Mouse (Mus musculus): ENCODE data around the gene Gm45521.

GRCm38 (mm10) chr14:7954071-7954471 is 3.0 kb upstream of the Gm45521 start:
- TF ChIP-seq CTCF (IDR thresholded peaks at IDR 0.05; ENCODE audit: insufficient read depth, low read length) (no peak), POLR2A (IDR thresholded peaks at IDR 0.05; ENCODE audit: borderline replicate concordance, extremely low read depth, low read depth, low read length) (no peak)
